Mouse (Mus musculus): Measurements from ENCODE around the gene Espn. TPM values are rescaled to one million over a fixed set of nuclear protein-coding genes. Genes with fewer than 3 reads are reported as not detected.
A peak's percentile ranks its signal among the peaks of the same experiment; 100 is the strongest.

Espn gene
- 0.94 and 1.4 TPM in 2 replicates for polyA plus RNA-seq (2016; fragmentation: Nextera tagmentation; extraction: Ambion mirVana)

DNA sequence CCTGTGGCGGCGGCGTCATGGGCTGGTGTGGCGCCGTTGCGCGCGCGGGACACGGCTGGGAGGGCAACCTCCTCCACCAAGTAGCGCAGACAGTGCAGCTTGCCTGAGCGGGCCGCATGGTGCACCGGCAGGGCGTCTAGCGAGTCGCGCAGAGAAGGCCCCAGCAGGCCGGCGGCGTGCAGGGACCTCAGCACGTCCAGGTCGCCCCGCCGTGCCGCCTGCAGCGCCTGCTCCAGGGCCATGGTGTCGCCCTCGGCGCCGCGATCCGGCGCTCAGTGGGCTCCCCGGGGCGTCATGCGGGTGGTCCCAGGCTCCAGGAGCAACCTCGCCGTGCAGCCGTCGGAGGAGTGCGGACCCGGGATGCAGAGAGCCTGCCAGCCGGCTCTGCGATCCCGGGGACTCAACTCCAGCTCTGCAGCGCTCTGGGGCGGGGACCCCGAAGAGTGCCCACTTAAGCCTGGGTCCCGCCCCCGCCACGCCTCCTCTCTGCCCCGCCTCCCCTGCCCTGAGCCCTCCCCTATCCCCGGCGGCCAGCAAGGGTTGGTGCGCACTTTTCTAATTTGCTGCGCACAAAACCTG is at the start of gene Espn:
Gene Espn (minus strand): TSS at position 406 of the 579 bp plus-strand sequence.
- Histone ChIP-seq H3K27ac (replicated peaks) (no peak within 1 kb of the TSS; the same call in 1 of the 2 replicates), H3K36me3 (no peaks in the 10 kb centered on the region), H3K4me3 (peak within 1 kb of the TSS; percentile 53), H3K4me1 (peaks cover 21% of the 10 kb centered on the region), H3K9me3 (replicated peaks) (no peaks in the 10 kb centered on the region), H3K27me3 (ENCODE audit: low read depth, poor library complexity, severe bottlenecking) (peaks cover 96% of the 10 kb centered on the region)
- peak; percentile 80 for DNase-seq (ENCODE audit: low spot score)
- WGBS: under 1% methylated on average over 54 of the region's 57 CpGs

DNA sequence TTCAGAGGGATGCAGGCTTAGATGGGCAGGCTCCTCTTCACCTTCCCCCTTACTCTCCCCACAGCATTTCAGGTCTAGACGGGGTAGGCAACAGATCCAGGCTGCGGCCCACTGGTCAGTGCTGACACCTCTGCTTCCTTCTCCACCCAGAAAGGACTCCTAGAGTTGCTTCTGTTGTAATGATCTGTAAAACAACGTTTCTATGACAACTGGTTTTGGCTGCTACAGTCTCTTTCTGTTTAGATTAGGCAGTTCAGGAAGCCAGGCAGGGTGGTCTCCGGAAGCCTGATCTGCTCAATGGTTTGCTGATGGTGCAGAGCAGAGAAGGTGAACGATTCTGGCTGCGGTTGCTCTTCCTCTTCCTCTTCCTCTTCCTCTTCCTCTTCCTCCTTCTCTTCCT is 49.3 kb upstream of the Espn start:
- Histone ChIP-seq H3K27ac (replicated peaks) (no peak overlapping the region), H3K36me3 (no peaks in the 10 kb centered on the region), H3K27me3 (ENCODE audit: low read depth, poor library complexity, severe bottlenecking) (no peaks in the 10 kb centered on the region), H3K9me3 (replicated peaks) (no peaks in the 10 kb centered on the region), H3K4me3 (no peak overlapping the region), H3K4me1 (peaks cover 30% of the 10 kb centered on the region)
- 83% methylated on average over 6 of the region's 6 CpGs for WGBS
- no peak for DNase-seq (ENCODE audit: low spot score)

DNA sequence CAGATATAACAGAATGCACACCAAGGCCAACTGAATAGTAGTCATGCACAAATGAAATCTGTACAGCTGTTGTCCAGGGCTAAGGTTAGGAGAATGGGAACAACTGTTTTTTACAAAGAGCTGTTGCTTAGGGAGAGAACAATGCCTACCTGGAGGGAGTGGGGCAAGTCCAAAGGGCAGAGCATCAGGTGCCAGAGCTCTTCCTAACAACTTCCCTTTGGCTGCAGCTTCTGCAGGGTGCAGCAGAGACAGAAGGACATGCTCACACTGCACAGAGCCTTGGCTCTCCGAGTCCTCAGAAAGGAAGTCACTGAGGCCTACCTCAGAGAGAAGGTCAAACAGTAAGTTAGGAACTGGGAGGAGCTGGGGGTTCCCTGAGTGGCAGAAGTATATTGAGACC is 47.4 kb upstream of the Espn start:
- Histone ChIP-seq H3K4me1 (peaks cover 25% of the 10 kb centered on the region), H3K27ac (replicated peaks) (no peak overlapping the region), H3K4me3 (no peak overlapping the region), H3K9me3 (replicated peaks) (no peaks in the 10 kb centered on the region), H3K27me3 (ENCODE audit: low read depth, poor library complexity, severe bottlenecking) (no peaks in the 10 kb centered on the region), H3K36me3 (no peaks in the 10 kb centered on the region)
- DNase-seq (ENCODE audit: low spot score): no peak
- WGBS: 63% methylated on average over 1 of the region's 1 CpGs

DNA sequence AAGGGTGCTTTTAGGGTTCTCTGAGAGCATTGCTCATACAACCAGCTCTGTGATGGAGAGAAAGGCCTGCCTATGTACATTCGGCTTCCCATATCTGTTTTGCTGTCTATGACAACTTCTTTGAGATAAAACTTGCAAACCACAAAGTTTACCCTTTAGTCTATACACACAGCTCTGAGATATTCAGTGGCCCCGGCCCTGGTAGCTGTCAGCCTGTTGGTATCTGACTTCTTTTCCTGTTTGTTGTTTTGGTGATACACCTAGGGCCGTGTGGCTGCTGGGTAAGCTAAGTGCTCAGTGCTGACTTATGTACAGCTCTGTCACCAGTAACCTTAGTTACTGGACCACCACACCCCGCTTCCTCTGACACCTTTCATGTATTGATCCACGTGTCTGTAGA is 45.4 kb upstream of the Espn start:
- Histone ChIP-seq H3K27me3 (ENCODE audit: low read depth, poor library complexity, severe bottlenecking) (no peaks in the 10 kb centered on the region), H3K4me1 (peaks cover 19% of the 10 kb centered on the region), H3K4me3 (no peak overlapping the region), H3K9me3 (replicated peaks) (no peaks in the 10 kb centered on the region), H3K27ac (replicated peaks) (no peak overlapping the region), H3K36me3 (no peaks in the 10 kb centered on the region)
- WGBS: 84% methylated on average over 5 of the region's 5 CpGs
- no peak for DNase-seq (ENCODE audit: low spot score)

DNA sequence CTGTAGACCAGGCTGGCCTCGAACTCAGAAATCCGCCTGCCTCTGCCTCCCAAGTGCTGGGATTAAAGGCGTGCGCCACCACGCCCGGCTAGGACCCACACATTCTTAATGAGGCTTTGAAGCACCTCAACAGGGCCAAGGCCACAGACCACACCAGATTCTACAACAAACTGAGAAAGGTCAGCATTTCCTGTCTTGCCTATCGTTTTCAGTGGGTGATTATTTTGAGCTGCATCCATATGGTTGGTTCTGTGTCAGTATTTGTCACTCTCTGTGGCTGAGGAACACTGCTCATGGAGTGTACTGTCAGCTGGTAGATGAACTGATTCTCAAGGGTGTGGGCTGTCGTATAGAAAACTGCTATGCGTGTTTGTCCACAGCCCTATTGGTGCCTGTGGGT is 44.1 kb upstream of the Espn start:
- Histone ChIP-seq H3K36me3 (no peaks in the 10 kb centered on the region), H3K9me3 (replicated peaks) (no peaks in the 10 kb centered on the region), H3K27me3 (ENCODE audit: low read depth, poor library complexity, severe bottlenecking) (no peaks in the 10 kb centered on the region), H3K4me1 (peaks cover 11% of the 10 kb centered on the region; the same call in 1 of the 2 replicates), H3K27ac (replicated peaks) (no peak overlapping the region), H3K4me3 (no peak overlapping the region)
- WGBS: 90% methylated on average over 9 of the region's 9 CpGs
- no peak for DNase-seq (ENCODE audit: low spot score)

DNA sequence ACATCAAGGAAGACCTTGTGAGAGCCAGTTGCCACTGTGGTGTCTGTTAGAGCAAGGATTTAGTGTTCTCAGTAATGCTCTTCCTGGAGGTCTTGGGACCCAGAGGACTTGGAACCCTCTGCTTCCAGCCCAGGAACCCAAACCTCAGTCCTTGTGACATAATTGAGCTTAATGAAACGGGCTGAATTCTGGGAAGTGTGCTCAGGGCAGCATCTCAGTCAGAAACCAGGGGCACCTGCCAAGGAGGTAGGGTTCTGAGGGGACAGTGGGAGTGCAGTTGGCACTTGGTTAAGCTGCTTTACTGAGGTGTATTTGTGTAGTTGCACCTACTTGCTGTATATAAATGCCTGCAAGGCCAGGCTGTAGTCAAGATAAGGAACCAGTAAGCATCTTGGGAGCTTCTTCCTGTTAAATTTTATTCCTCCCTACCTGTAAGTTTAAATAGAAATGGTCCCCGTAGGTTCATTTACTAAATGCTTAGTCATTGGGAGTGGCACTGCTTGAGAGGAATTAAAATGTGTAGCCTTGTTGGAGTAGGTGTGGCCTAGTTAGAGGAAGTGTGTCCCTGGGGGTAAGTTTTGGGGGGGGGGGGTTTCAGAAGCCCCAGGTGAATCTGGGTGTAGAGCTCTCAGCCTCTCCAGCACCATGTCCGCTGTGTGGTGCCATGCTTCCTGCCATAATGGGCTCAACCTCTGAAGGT is 42.5 kb upstream of the Espn start:
- 87% methylated on average over 3 of the region's 3 CpGs for WGBS
- H3K4me3 ChIP-seq: no peak overlapping the region
- H3K9me3 ChIP-seq (replicated peaks): no peaks in the 10 kb centered on the region
- no peak for DNase-seq (ENCODE audit: low spot score)
- no peak overlapping the region for H3K27ac ChIP-seq (replicated peaks)
- no peaks in the 10 kb centered on the region for H3K36me3 ChIP-seq
- H3K4me1 ChIP-seq: 0 out of 2 replicates have a peak, but pooled peaks cover 6% of the 10 kb centered on the region
- H3K27me3 ChIP-seq (ENCODE audit: low read depth, poor library complexity, severe bottlenecking): no peaks in the 10 kb centered on the region

DNA sequence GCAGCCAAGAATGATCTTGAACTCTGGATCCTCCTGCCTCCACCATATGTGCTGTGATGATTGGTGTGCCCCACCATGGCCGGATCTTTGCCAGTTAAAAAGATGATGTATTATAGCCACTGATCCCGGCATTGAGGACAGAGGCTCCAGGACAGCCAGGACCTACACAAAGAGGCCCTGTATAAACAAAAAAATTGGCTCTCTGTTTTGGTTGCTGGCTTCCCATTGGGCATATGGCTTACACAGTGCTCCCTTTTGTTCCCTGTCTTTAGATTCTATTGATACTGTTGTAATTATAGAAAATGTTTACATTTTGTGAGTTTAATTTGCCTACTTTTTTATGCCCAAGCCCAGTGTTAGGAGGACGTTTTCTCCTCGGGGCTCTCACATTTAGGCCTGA is 40.4 kb upstream of the Espn start:
- H3K27ac ChIP-seq (replicated peaks): no peak overlapping the region
- no peak overlapping the region for H3K4me3 ChIP-seq
- 71% methylated on average over 4 of the region's 4 CpGs for WGBS
- no peak for DNase-seq (ENCODE audit: low spot score)
- H3K27me3 ChIP-seq (ENCODE audit: low read depth, poor library complexity, severe bottlenecking): no peaks in the 10 kb centered on the region
- H3K36me3 ChIP-seq: 0 out of 2 replicates have a peak, but pooled peaks cover 1% of the 10 kb centered on the region
- H3K4me1 ChIP-seq: 0 out of 2 replicates have a peak, but pooled peaks cover 6% of the 10 kb centered on the region
- H3K9me3 ChIP-seq (replicated peaks): no peaks in the 10 kb centered on the region

DNA sequence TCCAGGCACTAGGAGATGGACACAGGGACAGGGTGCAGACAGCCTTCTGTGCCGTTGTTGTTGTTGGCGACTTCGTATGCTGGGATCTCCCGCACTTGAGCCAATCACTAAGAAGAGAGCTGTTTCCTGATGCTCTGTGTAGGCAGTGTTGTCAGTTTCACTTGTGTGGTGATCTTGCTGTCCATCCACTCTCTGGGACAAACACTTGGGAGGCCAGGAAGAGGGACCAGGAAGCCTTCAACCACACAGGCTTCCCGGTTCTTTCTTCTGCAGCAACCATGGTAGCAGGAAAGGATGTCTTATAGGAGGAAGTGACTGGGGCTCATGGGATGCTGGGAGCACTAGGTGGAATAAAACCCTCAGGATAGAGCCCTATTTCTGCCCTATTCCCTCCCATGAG is 38.5 kb upstream of the Espn start:
- no peak for DNase-seq (ENCODE audit: low spot score)
- Histone ChIP-seq H3K9me3 (replicated peaks) (no peaks in the 10 kb centered on the region), H3K4me3 (no peak overlapping the region), H3K27ac (replicated peaks) (no peak overlapping the region), H3K4me1 (peaks cover 22% of the 10 kb centered on the region), H3K27me3 (ENCODE audit: low read depth, poor library complexity, severe bottlenecking) (no peaks in the 10 kb centered on the region), H3K36me3 (0 out of 2 replicates have a peak, but pooled peaks cover 3% of the 10 kb centered on the region)
- WGBS: 88% methylated on average over 5 of the region's 5 CpGs

DNA sequence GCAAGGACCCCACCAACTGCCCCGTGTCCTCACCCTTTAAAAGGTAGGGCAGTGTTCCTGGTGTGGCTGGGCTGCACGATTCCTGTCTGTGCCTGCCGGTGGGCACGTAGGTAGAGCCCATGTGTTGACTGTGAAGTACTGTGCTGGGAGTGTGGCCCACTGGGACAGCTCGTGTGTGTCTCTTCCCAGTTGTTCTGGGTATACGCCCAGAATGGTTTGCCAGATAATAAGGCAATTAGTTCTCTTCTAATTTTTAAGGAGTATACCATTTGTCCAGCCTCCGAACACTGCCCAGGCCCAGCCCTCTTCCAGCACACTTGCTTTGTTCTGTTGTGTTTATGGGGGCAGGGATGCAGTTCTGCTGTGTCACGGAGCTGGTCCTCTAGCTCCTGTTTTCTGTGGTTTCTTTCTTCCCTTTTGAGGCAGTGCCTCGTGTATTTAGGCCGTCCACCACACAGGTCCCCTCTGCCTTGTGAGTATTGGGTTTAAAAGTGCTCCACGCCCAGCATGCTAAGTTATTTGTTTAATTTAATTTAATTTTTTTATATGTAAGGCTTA is 38.0 kb upstream of the Espn start:
- Histone ChIP-seq H3K9me3 (replicated peaks) (no peaks in the 10 kb centered on the region), H3K27ac (replicated peaks) (no peak overlapping the region), H3K36me3 (0 out of 2 replicates have a peak, but pooled peaks cover 3% of the 10 kb centered on the region), H3K4me3 (no peak overlapping the region), H3K4me1 (peaks cover 27% of the 10 kb centered on the region), H3K27me3 (ENCODE audit: low read depth, poor library complexity, severe bottlenecking) (no peaks in the 10 kb centered on the region)
- 80% methylated on average over 11 of the region's 11 CpGs for WGBS
- no peak for DNase-seq (ENCODE audit: low spot score)

DNA sequence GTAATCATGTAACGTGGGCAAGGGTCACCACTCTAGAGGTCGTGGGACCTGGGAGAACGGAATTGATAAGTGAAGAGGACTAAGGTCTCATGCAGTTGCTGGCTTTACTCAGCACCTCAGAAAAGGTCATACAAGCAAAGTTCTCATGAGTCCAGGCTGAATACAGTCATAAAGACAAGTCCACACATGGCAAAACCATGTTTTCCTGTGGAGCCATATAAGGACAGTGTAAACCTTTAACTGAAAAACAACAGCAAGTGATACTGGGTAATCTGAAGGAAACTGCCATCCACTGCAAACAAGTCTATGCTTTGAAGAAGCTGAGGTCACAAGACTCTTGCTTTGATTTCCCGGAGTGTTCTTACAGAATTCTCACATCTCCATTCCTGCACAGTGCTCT is 37.5 kb upstream of the Espn start:
- Histone ChIP-seq H3K36me3 (0 out of 2 replicates have a peak, but pooled peaks cover 3% of the 10 kb centered on the region), H3K4me3 (no peak overlapping the region), H3K27ac (replicated peaks) (no peak overlapping the region), H3K9me3 (replicated peaks) (no peaks in the 10 kb centered on the region), H3K4me1 (peaks cover 32% of the 10 kb centered on the region), H3K27me3 (ENCODE audit: low read depth, poor library complexity, severe bottlenecking) (no peaks in the 10 kb centered on the region)
- no peak for DNase-seq (ENCODE audit: low spot score)
- WGBS: 90% methylated on average over 4 of the region's 4 CpGs

DNA sequence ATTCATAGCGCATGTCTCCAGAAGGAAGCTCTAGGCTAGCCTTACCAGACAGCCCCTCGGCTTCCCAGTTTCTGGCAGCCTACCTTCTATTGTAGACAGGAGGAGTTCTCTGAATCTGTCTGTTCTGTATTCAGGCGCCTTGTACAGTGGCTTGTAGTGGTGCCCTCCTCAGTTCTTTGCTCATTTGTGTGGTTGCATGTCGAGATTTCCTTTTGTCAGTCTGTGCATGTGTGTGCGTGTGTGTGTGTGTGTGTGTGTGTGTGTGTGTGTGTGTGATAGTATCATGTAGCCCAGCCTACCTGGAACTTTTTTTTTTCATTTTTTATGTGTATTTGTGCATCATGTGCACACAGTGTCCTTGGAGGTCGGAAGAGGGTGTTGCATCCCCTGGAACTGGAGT is 36.9 kb upstream of the Espn start:
- 92% methylated on average over 6 of the region's 6 CpGs for WGBS
- no peak overlapping the region for H3K4me3 ChIP-seq
- no peaks in the 10 kb centered on the region for H3K27me3 ChIP-seq (ENCODE audit: low read depth, poor library complexity, severe bottlenecking)
- H3K36me3 ChIP-seq: 0 out of 2 replicates have a peak, but pooled peaks cover 3% of the 10 kb centered on the region
- peaks cover 34% of the 10 kb centered on the region for H3K4me1 ChIP-seq
- no peak for DNase-seq (ENCODE audit: low spot score)
- no peaks in the 10 kb centered on the region for H3K9me3 ChIP-seq (replicated peaks)
- H3K27ac ChIP-seq (replicated peaks): no peak overlapping the region

DNA sequence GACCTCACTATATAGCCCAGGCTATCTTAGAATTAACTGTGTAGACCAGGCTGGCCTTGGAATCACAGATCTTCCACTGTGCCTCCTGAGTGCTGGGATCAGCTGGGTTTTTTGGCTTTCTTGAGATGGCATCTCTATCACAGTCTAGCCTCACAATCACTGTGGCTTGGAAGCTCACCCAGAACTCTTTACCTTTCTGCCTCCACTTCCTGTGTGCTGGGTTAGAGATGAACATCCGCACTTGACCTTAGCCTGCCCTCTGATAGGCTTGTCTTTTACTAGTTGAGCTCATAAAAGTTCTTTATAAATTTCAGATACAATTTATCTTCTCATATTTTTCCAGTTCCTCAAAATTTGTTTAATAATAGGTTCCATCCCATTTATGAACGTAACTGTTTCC is 36.5 kb upstream of the Espn start:
- Histone ChIP-seq H3K27ac (replicated peaks) (no peak overlapping the region), H3K9me3 (replicated peaks) (no peaks in the 10 kb centered on the region), H3K27me3 (ENCODE audit: low read depth, poor library complexity, severe bottlenecking) (no peaks in the 10 kb centered on the region), H3K36me3 (0 out of 2 replicates have a peak, but pooled peaks cover 4% of the 10 kb centered on the region), H3K4me3 (no peak overlapping the region), H3K4me1 (peaks cover 34% of the 10 kb centered on the region)
- 93% methylated on average over 2 of the region's 2 CpGs for WGBS
- no peak for DNase-seq (ENCODE audit: low spot score)

DNA sequence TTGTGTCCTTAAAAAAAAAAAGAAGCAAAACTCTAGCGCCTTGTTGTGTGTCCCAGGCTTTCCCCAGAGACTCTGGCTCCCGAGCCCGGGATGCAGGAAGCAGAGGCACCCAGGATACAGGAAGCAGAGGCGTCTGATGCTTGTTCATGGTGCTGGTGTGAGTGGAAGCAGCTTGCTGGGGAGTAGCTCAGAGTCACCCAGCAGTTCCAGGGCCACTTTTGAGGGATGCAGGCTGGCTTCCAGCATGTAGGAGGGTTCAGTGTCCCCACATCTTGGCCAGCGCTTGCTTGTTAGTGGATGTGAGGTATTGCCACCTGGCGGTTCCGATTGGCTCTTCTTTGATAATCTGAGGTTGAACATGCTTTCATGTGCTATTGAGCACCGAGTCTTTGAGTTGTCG is 35.0 kb upstream of the Espn start:
- Histone ChIP-seq H3K36me3 (peaks cover 14% of the 10 kb centered on the region), H3K9me3 (replicated peaks) (no peaks in the 10 kb centered on the region), H3K27ac (replicated peaks) (peak overlapping the region; percentile 49; the same call in 1 of the 2 replicates), H3K27me3 (ENCODE audit: low read depth, poor library complexity, severe bottlenecking) (no peaks in the 10 kb centered on the region), H3K4me1 (peaks cover 34% of the 10 kb centered on the region), H3K4me3 (no peak overlapping the region)
- 92% methylated on average over 9 of the region's 9 CpGs for WGBS
- no peak for DNase-seq (ENCODE audit: low spot score)

Measured in midbrain, embryonic 10.5 days (tissue).